Mouse (Mus musculus) adrenal gland, adult (tissue): Measurements from ENCODE around the gene Inpp4a.

Experiments
- DNase-seq, 2 experiments: peaks; one replicate each; pipeline ENCODE4 v3.0.0; 2022 to 2023; ENCODE audit warnings: low spot score in 1 of 2; ENCODE audit not compliant: inconsistent age in 2 of 2

Inpp4a gene

GRCm38 (mm10) chr1:37299540-37300491 is at the start of gene Inpp4a:
TSS of gene Inpp4a (plus strand) at chr1:37299865.
- peak; percentile 93 to 98 for DNase-seq

- DNase-seq, result peak; percentile 74 to 94
Observed at GRCm38 (mm10) chr1:37250643-37251310, 48.9 kb upstream of the Inpp4a start.

GRCm38 (mm10) chr1:37258443-37258842 is 41.2 kb upstream of the Inpp4a start:
- DNase-seq, result no peak

- DNase-seq, result peak; percentile 53 to 89
Observed at GRCm38 (mm10) chr1:37272464-37272863, 27.2 kb upstream of the Inpp4a start.

- no peak for DNase-seq
Observed at GRCm38 (mm10) chr1:37286556-37286955, 13.1 kb upstream of the Inpp4a start.

GRCm38 (mm10) chr1:37287748-37288147 is 11.9 kb upstream of the Inpp4a start:
- peak; percentile 71 to 90 for DNase-seq

GRCm38 (mm10) chr1:37288181-37288935 is 11.3 kb upstream of the Inpp4a start:
- peak; percentile 29 to 61 for DNase-seq

GRCm38 (mm10) chr1:37288941-37289340 is 10.7 kb upstream of the Inpp4a start:
- DNase-seq, result peak in 1 of 2 experiments; percentile 60

GRCm38 (mm10) chr1:37296414-37296813 is 3.3 kb upstream of the Inpp4a start:
- DNase-seq, result no peak

- DNase-seq, result no peak
Observed at GRCm38 (mm10) chr1:37298904-37299303, 761 bp upstream of the Inpp4a start.

- DNase-seq, result peak; percentile 25 to 64
Observed at GRCm38 (mm10) chr1:37300650-37301049, 985 bp downstream of the Inpp4a start.

GRCm38 (mm10) chr1:37302801-37303200 is 3.1 kb downstream of the Inpp4a start:
- DNase-seq, result no peak

- DNase-seq, result no peak
Observed at GRCm38 (mm10) chr1:37305691-37306287, 6.1 kb downstream of the Inpp4a start.

GRCm38 (mm10) chr1:37307586-37307985 is 7.9 kb downstream of the Inpp4a start:
- DNase-seq, result no peak

- no peak for DNase-seq
Observed at GRCm38 (mm10) chr1:37308021-37308742, 8.5 kb downstream of the Inpp4a start.

- DNase-seq, result no peak
Observed at GRCm38 (mm10) chr1:37308743-37309100, 9.1 kb downstream of the Inpp4a start.

- no peak for DNase-seq
Observed at GRCm38 (mm10) chr1:37309939-37310515, 10.4 kb downstream of the Inpp4a start.

GRCm38 (mm10) chr1:37314338-37314737 is 14.7 kb downstream of the Inpp4a start:
- no peak for DNase-seq

- DNase-seq, result no peak
Observed at GRCm38 (mm10) chr1:37317644-37318285, 18.1 kb downstream of the Inpp4a start.
